Mouse (Mus musculus) heart, adult 2 months (tissue): ENCODE measurements at regions not wholly inside any gene's neighbourhood (a gene's known extent, or its start where the extent isn't known, plus 50 kb on each side); places are given as distances from the start of the nearest gene placed in this dataset.

ENCODE experiments used
- DNase-seq, 2 experiments: peaks; one replicate each; pipeline ENCODE4 v3.0.0; 2021
- H3K27ac ChIP-seq: fragments of 200-600 bp; 2 replicates; pipeline ENCODE4 v1.8.1; 2022
- H3K27me3 ChIP-seq: fragments of 200-500 bp; 2 replicates; pipeline ENCODE4 v1.6.1; 2012; ENCODE audit warnings: mild to moderate bottlenecking, low read length, inconsistent platforms, mixed read lengths; ENCODE audit not compliant: control insufficient read depth, insufficient read depth
- H3K36me3 ChIP-seq: fragments of 200-500 bp; 2 replicates; pipeline ENCODE4 v1.6.1; 2012; ENCODE audit warnings: low read length, inconsistent platforms; ENCODE audit not compliant: control insufficient read depth, insufficient read depth
- H3K4me1 ChIP-seq: fragments of 200-500 bp; 2 replicates; pipeline ENCODE4 v1.6.1; 2011; ENCODE audit warnings: low read length; ENCODE audit not compliant: control insufficient read depth, insufficient read depth
- H3K4me3 ChIP-seq: fragments of 200-600 bp; 2 replicates; pipeline ENCODE4 v1.8.1; 2022
- H3K79me2 ChIP-seq: fragments of 200-500 bp; replicated peaks from 2 replicates; pipeline ENCODE4 v1.6.1; 2012; ENCODE audit warnings: mild to moderate bottlenecking, inconsistent platforms, low read length, moderate library complexity, mixed read lengths; ENCODE audit not compliant: control insufficient read depth, insufficient read depth
- H3K9ac ChIP-seq: fragments of 200-500 bp; 2 replicates; pipeline ENCODE4 v1.6.1; 2012; ENCODE audit warnings: low read depth, mild to moderate bottlenecking, control low read depth, inconsistent platforms, low read length, mixed read lengths
- CTCF ChIP-seq: fragments of 200-600 bp; IDR thresholded peaks from 2 replicates; pipeline ENCODE4 v1.8.1; 2022; ENCODE audit warnings: antibody characterized with exemption, mild to moderate bottlenecking, moderate library complexity
- EP300 ChIP-seq: fragments of 200-500 bp; IDR thresholded peaks from 2 replicates; pipeline ENCODE4 v1.6.1; 2011; ENCODE audit warnings: low read depth, low read length, control low read depth; ENCODE audit not compliant: insufficient read depth
- POLR2A ChIP-seq: fragments of 200-500 bp; IDR thresholded peaks from 2 replicates; pipeline ENCODE4 v1.6.1; 2011; ENCODE audit warnings: mild to moderate bottlenecking, low read depth, low read length, control low read depth; ENCODE audit not compliant: insufficient read depth
- WGBS: fragments of 180-500 bp; shearing (Covaris S2); methylation state at CpG from one replicate; pipeline ENCODE4 v1.1.7; 2018; 5-methylcytosine and 5-hydroxymethylcytosine counted together
- intact Hi-C: fragments of 180-260 bp; cut with DNase I; formaldehyde crosslinking; loops from one replicate; pipeline ENCODE4 v1.15.1; 2025

- TF ChIP-seq POLR2A (no peak), CTCF (no peak), EP300 (no peak)
- Histone ChIP-seq H3K27me3 (no peaks in the 10 kb centered on the region), H3K4me1 (peaks cover 1% of the 10 kb centered on the region; the same call in 1 of the 2 replicates), H3K27ac (peak overlapping the region; percentile 60), H3K36me3 (0 out of 2 replicates have a peak, but pooled peaks cover 2% of the 10 kb centered on the region), H3K79me2 (no peaks in the 10 kb centered on the region), H3K4me3 (no peak overlapping the region), H3K9ac (no peak overlapping the region)
- 23% methylated on average over 3 of the region's 3 CpGs for WGBS
- intact Hi-C loops = loop anchor here (5.0 to 10.0 kb wide), 2 partner anchors 318 to 430 kb away; partner anchors contain the start of gene Cldnd1
- DNase-seq = peak in 1 of 2 experiments; percentile 15
These were observed 113.8 kb upstream of the Dcbld2 start for GRCm38 (mm10) chr16:58294457-58294856.

DNA sequence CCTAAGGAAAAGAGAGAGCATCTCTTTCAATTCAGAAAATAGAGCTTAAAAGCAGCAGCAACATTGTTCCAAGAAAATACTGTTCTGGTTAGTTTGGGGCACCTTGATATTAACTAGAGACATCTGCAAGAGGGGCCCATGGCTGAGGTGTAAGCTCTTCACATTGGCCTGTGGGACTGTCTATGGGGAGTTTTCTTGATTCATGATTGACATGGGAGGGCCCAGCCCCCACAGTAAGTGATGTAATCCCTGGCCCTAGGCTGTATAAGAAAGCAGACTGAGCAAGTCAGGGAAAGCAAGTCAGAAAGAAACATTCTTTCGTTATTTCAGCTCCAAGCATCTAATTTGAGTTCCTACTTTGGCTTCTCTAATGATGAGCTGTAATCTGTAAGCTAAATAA lies 113.1 kb upstream of the Dcbld2 start:
- H3K4me1 ChIP-seq = peaks cover 3% of the 10 kb centered on the region
- no peak overlapping the region for H3K9ac ChIP-seq
- WGBS = 65% methylated on average over 1 of the region's 1 CpGs
- no peaks in the 10 kb centered on the region for H3K79me2 ChIP-seq
- intact Hi-C loops = loop anchor here (10.0 kb wide), 1 partner anchor 430 kb away; the partner anchor contains the start of gene Cldnd1
- DNase-seq = no peak
- TF ChIP-seq POLR2A = no peak
- TF ChIP-seq EP300 = no peak
- no peak for TF ChIP-seq CTCF
- 0 out of 2 replicates have a peak, but pooled peaks cover 2% of the 10 kb centered on the region for H3K36me3 ChIP-seq
- H3K4me3 ChIP-seq = no peak overlapping the region
- no peaks in the 10 kb centered on the region for H3K27me3 ChIP-seq
- peak overlapping the region; percentile 60 for H3K27ac ChIP-seq

GRCm38 (mm10) chr16:58299495-58299894 lies 108.7 kb upstream of the Dcbld2 start:
- Histone ChIP-seq H3K79me2 (no peaks in the 10 kb centered on the region), H3K27me3 (no peaks in the 10 kb centered on the region), H3K27ac (no peak overlapping the region), H3K9ac (no peak overlapping the region), H3K4me1 (peaks cover 3% of the 10 kb centered on the region), H3K36me3 (0 out of 2 replicates have a peak, but pooled peaks cover 2% of the 10 kb centered on the region), H3K4me3 (no peak overlapping the region)
- 0 out of 2 replicates have a peak, but pooled peaks have one; percentile 33 for TF ChIP-seq EP300
- TF ChIP-seq POLR2A = no peak
- TF ChIP-seq CTCF = peak; percentile 93
- intact Hi-C loops = loop anchor here (1.0 to 10.0 kb wide), 2 partner anchors 152 to 425 kb away; partner anchors contain the start of gene Cldnd1
- WGBS = 13% methylated on average over 4 of the region's 4 CpGs
- peak; percentile 39 to 40 for DNase-seq

GRCm38 (mm10) chr16:58300098-58300497 lies 108.1 kb upstream of the Dcbld2 start:
- no peak overlapping the region for H3K4me3 ChIP-seq
- H3K79me2 ChIP-seq = no peaks in the 10 kb centered on the region
- intact Hi-C loops = loop anchor here (5.0 kb wide), 3 partner anchors 322 to 452 kb away; no protein-coding TSS in a partner anchor
- H3K9ac ChIP-seq = no peak overlapping the region
- H3K27me3 ChIP-seq = no peaks in the 10 kb centered on the region
- no peaks in the 10 kb centered on the region for H3K36me3 ChIP-seq
- 86% methylated on average over 6 of the region's 6 CpGs for WGBS
- no peak overlapping the region for H3K27ac ChIP-seq
- peaks cover 1% of the 10 kb centered on the region; the same call in 1 of the 2 replicates for H3K4me1 ChIP-seq
- TF ChIP-seq EP300 (no peak), CTCF (no peak), POLR2A (no peak)
- DNase-seq = no peak

DNA sequence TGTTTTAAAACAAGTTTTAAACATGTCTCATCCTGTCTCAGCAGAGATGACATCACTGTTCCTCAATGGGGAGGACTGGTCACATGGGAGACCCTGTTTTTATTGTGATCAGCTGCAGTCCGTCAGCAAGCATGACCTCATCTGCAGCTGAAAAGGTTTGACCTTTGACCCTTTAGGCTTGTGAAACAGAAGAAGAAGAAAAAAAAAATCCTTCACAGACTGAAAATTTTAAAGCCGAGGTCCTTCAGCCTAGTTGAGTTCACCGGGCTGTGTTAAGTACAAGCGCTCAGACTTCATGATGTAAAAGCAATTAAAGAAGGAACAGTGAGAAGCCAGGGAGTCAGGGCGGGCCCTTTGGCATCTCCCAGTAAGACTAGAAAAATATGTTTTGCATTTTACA lies 104.7 kb upstream of the Dcbld2 start:
- no peaks in the 10 kb centered on the region for H3K79me2 ChIP-seq
- TF ChIP-seq CTCF = no peak
- no peak for TF ChIP-seq EP300
- TF ChIP-seq POLR2A = no peak
- peak overlapping the region; percentile 36 for H3K27ac ChIP-seq
- H3K9ac ChIP-seq = no peak overlapping the region
- no peaks in the 10 kb centered on the region for H3K36me3 ChIP-seq
- 50% methylated on average over 5 of the region's 5 CpGs for WGBS
- peak; percentile 48 to 49 for DNase-seq
- H3K27me3 ChIP-seq = no peaks in the 10 kb centered on the region
- H3K4me1 ChIP-seq = peaks cover 1% of the 10 kb centered on the region; the same call in 1 of the 2 replicates
- H3K4me3 ChIP-seq = no peak overlapping the region
- intact Hi-C loops = loop anchor here (5.0 kb wide), 3 partner anchors 319 to 449 kb away; no protein-coding TSS in a partner anchor

- Histone ChIP-seq H3K27me3 (no peaks in the 10 kb centered on the region), H3K4me3 (no peak overlapping the region), H3K9ac (no peak overlapping the region), H3K79me2 (no peaks in the 10 kb centered on the region), H3K4me1 (no peaks in the 10 kb centered on the region), H3K36me3 (no peaks in the 10 kb centered on the region), H3K27ac (no peak overlapping the region)
- no peak for DNase-seq
- TF ChIP-seq CTCF = no peak
- TF ChIP-seq POLR2A = no peak
- no peak for TF ChIP-seq EP300
- 79% methylated on average over 6 of the region's 6 CpGs for WGBS
- intact Hi-C loops = no loop called here
These were observed 91.3 kb upstream of the Dcbld2 start for GRCm38 (mm10) chr16:58316889-58317455.
